Mouse (Mus musculus) monocyte, adult 5-6 weeks (primary cell): ENCODE measurements around the gene Eif2d. TPM values are rescaled to one million over a fixed set of nuclear protein-coding genes. Genes with fewer than 3 reads are reported as not detected.
"Not testable (repeated sequence)": the region's sequence is repeated elsewhere in the genome, so short reads cannot be mapped to it uniquely, and the experiment has no call there.

ENCODE experiments used
- ATAC-seq: fragments of 153-309, 156-312 bp; replicated peaks from 2 replicates; pipeline ENCODE4 v1.8.0; 2017; ENCODE audit warnings: mild to moderate bottlenecking; ENCODE audit not compliant: low TSS enrichment, insufficient number of reproducible peaks, severe bottlenecking, poor library complexity, low FRiP score
- total RNA-seq: library from RNA; stranded (forward); fragments of 200-1000, 200-491, 200-594 nt; gene quantifications from 3 replicates; pipeline ENCODE4 v1.2.3, GENCODE M21; 2017

Gene Eif2d
- total RNA-seq, 1 experiment from 2014 or later, result 4.0 TPM

- peak; percentile 91 for ATAC-seq
Observed at GRCm38 (mm10) chr1:131138191-131139016, 14.6 kb upstream of the Eif2d start, which contains the start of gene Dyrk3. Dyrk3 (minus strand) TSS chr1:131138340.

- ATAC-seq, result peak; percentile 41; the same call in 1 of the 2 replicates
Observed at GRCm38 (mm10) chr1:131139102-131140095, 13.6 kb upstream of the Eif2d start.

- no peak for ATAC-seq
Observed at GRCm38 (mm10) chr1:131141449-131141848, 11.5 kb upstream of the Eif2d start.

GRCm38 (mm10) chr1:131142472-131142871, 10.5 kb upstream of the Eif2d start:
- ATAC-seq, result no peak

- not testable (repeated sequence) for ATAC-seq
Observed at GRCm38 (mm10) chr1:131145222-131145621, 7.8 kb upstream of the Eif2d start.

- ATAC-seq, result peak; percentile 89
Observed at GRCm38 (mm10) chr1:131146181-131146614, 6.8 kb upstream of the Eif2d start.

GRCm38 (mm10) chr1:131149496-131149895, 3.5 kb upstream of the Eif2d start:
- ATAC-seq, result no peak

GRCm38 (mm10) chr1:131155456-131155855, 2.5 kb downstream of the Eif2d start:
- ATAC-seq, result peak; percentile 78

- ATAC-seq, result not testable (repeated sequence)
Observed at GRCm38 (mm10) chr1:131159573-131160327, 6.8 kb downstream of the Eif2d start.

- 0 out of 2 replicates have a peak, but pooled peaks have one; percentile 22 for ATAC-seq
Observed at GRCm38 (mm10) chr1:131161091-131161490, 8.1 kb downstream of the Eif2d start.

- ATAC-seq, result no peak
Observed at GRCm38 (mm10) chr1:131164427-131164826, 11.4 kb downstream of the Eif2d start.

- ATAC-seq, result no peak
Observed at GRCm38 (mm10) chr1:131167612-131168011, 14.6 kb downstream of the Eif2d start.

- no peak for ATAC-seq
Observed at GRCm38 (mm10) chr1:131173001-131173400, 20.0 kb downstream of the Eif2d start.

- no peak for ATAC-seq
Observed at GRCm38 (mm10) chr1:131173809-131174208, 20.8 kb downstream of the Eif2d start.

- no peak; the same call in 1 of the 2 replicates for ATAC-seq
Observed at GRCm38 (mm10) chr1:131174299-131174861, 21.4 kb downstream of the Eif2d start.

GRCm38 (mm10) chr1:131175189-131175588, 22.2 kb downstream of the Eif2d start:
- no peak for ATAC-seq

GRCm38 (mm10) chr1:131175819-131176218, 22.8 kb downstream of the Eif2d start:
- ATAC-seq, result no peak

GRCm38 (mm10) chr1:131177249-131177648, 24.3 kb downstream of the Eif2d start:
- no peak for ATAC-seq
